Mouse (Mus musculus): ENCODE results near the gene Rad51b. TPM values are rescaled to one million over a fixed set of nuclear protein-coding genes. Genes with fewer than 3 reads are reported as not detected.

Gene Rad51b
- polyA plus RNA-seq, 1 experiment from 2014 or later, result 6.5 TPM

- Histone ChIP-seq H3K27ac (ENCODE audit: low read depth, low read length) (no peak overlapping the region), H3K4me2 (replicated peaks; ENCODE audit: low read depth, low read length) (no peak overlapping the region), H3K4me1 (replicated peaks; ENCODE audit: control insufficient read depth, insufficient read depth, low read length) (peaks cover 7% of the 10 kb centered on the region; the same call in 1 of the 2 replicates), H3K4me3 (ENCODE audit: low read depth, low read length) (no peak overlapping the region), H3K27me3 (ENCODE audit: control insufficient read depth, insufficient read depth, low read length) (no peaks in the 10 kb centered on the region), H3K9me3 (ENCODE audit: control insufficient read depth, low read length) (no peaks in the 10 kb centered on the region), H3K36me3 (ENCODE audit: control insufficient read depth, insufficient read depth, low read length) (no peaks in the 10 kb centered on the region), H3K9ac (ENCODE audit: low read depth, low read length) (no peak overlapping the region)
- WGBS, result 73% methylated on average over 6 of the region's 6 CpGs
- ATAC-seq (ENCODE audit: low FRiP score) (no peak), DNase-seq (ENCODE audit: low spot score) (no peak)
Measured at GRCm38 (mm10) chr12:79610511-79611103, 313.5 kb downstream of the Rad51b start.

GRCm38 (mm10) chr12:79611665-79612064, 314.6 kb downstream of the Rad51b start:
- Histone ChIP-seq H3K27ac (ENCODE audit: low read depth, low read length) (no peak overlapping the region), H3K4me3 (ENCODE audit: low read depth, low read length) (no peak overlapping the region), H3K27me3 (ENCODE audit: control insufficient read depth, insufficient read depth, low read length) (no peaks in the 10 kb centered on the region), H3K4me1 (replicated peaks; ENCODE audit: control insufficient read depth, insufficient read depth, low read length) (peaks cover 7% of the 10 kb centered on the region; the same call in 1 of the 2 replicates), H3K9ac (ENCODE audit: low read depth, low read length) (no peak overlapping the region), H3K36me3 (ENCODE audit: control insufficient read depth, insufficient read depth, low read length) (no peaks in the 10 kb centered on the region), H3K4me2 (replicated peaks; ENCODE audit: low read depth, low read length) (no peak overlapping the region), H3K9me3 (ENCODE audit: control insufficient read depth, low read length) (no peaks in the 10 kb centered on the region)
- 86% methylated on average over 2 of the region's 2 CpGs for WGBS
- ATAC-seq (ENCODE audit: low FRiP score) (no peak), DNase-seq (ENCODE audit: low spot score) (no peak)

- DNase-seq (ENCODE audit: low spot score) (peak; percentile 88), ATAC-seq (ENCODE audit: low FRiP score) (peak; percentile 88)
- no peaks in the 10 kb centered on the region for H3K36me3 ChIP-seq (ENCODE audit: control insufficient read depth, insufficient read depth, low read length)
- H3K27ac ChIP-seq (ENCODE audit: low read depth, low read length), result no peak overlapping the region
- 0 out of 2 replicates have a peak overlapping the region, but pooled peaks have one; percentile 31 for H3K9ac ChIP-seq (ENCODE audit: low read depth, low read length)
- no peaks in the 10 kb centered on the region for H3K9me3 ChIP-seq (ENCODE audit: control insufficient read depth, low read length)
- H3K4me1 ChIP-seq (replicated peaks; ENCODE audit: control insufficient read depth, insufficient read depth, low read length), result peaks cover 7% of the 10 kb centered on the region; the same call in 1 of the 2 replicates
- no peak overlapping the region for H3K4me3 ChIP-seq (ENCODE audit: low read depth, low read length)
- WGBS, result 53% methylated on average over 14 of the region's 14 CpGs
- no peaks in the 10 kb centered on the region for H3K27me3 ChIP-seq (ENCODE audit: control insufficient read depth, insufficient read depth, low read length)
- H3K4me2 ChIP-seq (replicated peaks; ENCODE audit: low read depth, low read length), result no peak overlapping the region
Measured at GRCm38 (mm10) chr12:79612334-79613060, 315.4 kb downstream of the Rad51b start.

- peaks cover 7% of the 10 kb centered on the region; the same call in 1 of the 2 replicates for H3K4me1 ChIP-seq (replicated peaks; ENCODE audit: control insufficient read depth, insufficient read depth, low read length)
- H3K36me3 ChIP-seq (ENCODE audit: control insufficient read depth, insufficient read depth, low read length), result no peaks in the 10 kb centered on the region
- no peak overlapping the region for H3K9ac ChIP-seq (ENCODE audit: low read depth, low read length)
- no peak overlapping the region for H3K27ac ChIP-seq (ENCODE audit: low read depth, low read length)
- H3K9me3 ChIP-seq (ENCODE audit: control insufficient read depth, low read length), result no peaks in the 10 kb centered on the region
- peak; percentile 22 for DNase-seq (ENCODE audit: low spot score)
- no peak overlapping the region for H3K4me3 ChIP-seq (ENCODE audit: low read depth, low read length)
- peak; percentile 13; the same call in 1 of the 2 replicates for ATAC-seq (ENCODE audit: low FRiP score)
- no peaks in the 10 kb centered on the region for H3K27me3 ChIP-seq (ENCODE audit: control insufficient read depth, insufficient read depth, low read length)
- 90% methylated on average over 8 of the region's 8 CpGs for WGBS
- no peak overlapping the region for H3K4me2 ChIP-seq (replicated peaks; ENCODE audit: low read depth, low read length)
Measured at GRCm38 (mm10) chr12:79613061-79613788, 316.1 kb downstream of the Rad51b start.

GRCm38 (mm10) chr12:79613846-79614582, 316.9 kb downstream of the Rad51b start:
- Histone ChIP-seq H3K27ac (ENCODE audit: low read depth, low read length) (no peak overlapping the region), H3K27me3 (ENCODE audit: control insufficient read depth, insufficient read depth, low read length) (no peaks in the 10 kb centered on the region), H3K9ac (ENCODE audit: low read depth, low read length) (no peak overlapping the region), H3K9me3 (ENCODE audit: control insufficient read depth, low read length) (no peaks in the 10 kb centered on the region), H3K4me2 (replicated peaks; ENCODE audit: low read depth, low read length) (no peak overlapping the region), H3K4me1 (replicated peaks; ENCODE audit: control insufficient read depth, insufficient read depth, low read length) (peaks cover 5% of the 10 kb centered on the region; the same call in 1 of the 2 replicates), H3K4me3 (ENCODE audit: low read depth, low read length) (no peak overlapping the region), H3K36me3 (ENCODE audit: control insufficient read depth, insufficient read depth, low read length) (no peaks in the 10 kb centered on the region)
- WGBS, result 90% methylated on average over 9 of the region's 9 CpGs
- ATAC-seq (ENCODE audit: low FRiP score), result no peak
- DNase-seq (ENCODE audit: low spot score), result no peak

- Histone ChIP-seq H3K4me3 (ENCODE audit: low read depth, low read length) (no peak overlapping the region), H3K36me3 (ENCODE audit: control insufficient read depth, insufficient read depth, low read length) (no peaks in the 10 kb centered on the region), H3K4me2 (replicated peaks; ENCODE audit: low read depth, low read length) (no peak overlapping the region), H3K9ac (ENCODE audit: low read depth, low read length) (no peak overlapping the region), H3K9me3 (ENCODE audit: control insufficient read depth, low read length) (no peaks in the 10 kb centered on the region), H3K27me3 (ENCODE audit: control insufficient read depth, insufficient read depth, low read length) (no peaks in the 10 kb centered on the region), H3K4me1 (replicated peaks; ENCODE audit: control insufficient read depth, insufficient read depth, low read length) (peaks cover 5% of the 10 kb centered on the region; the same call in 1 of the 2 replicates), H3K27ac (ENCODE audit: low read depth, low read length) (no peak overlapping the region)
- WGBS, result 75% methylated on average over 2 of the region's 2 CpGs
- ATAC-seq (ENCODE audit: low FRiP score) (no peak), DNase-seq (ENCODE audit: low spot score) (no peak)
Measured at GRCm38 (mm10) chr12:79614583-79614953, 317.5 kb downstream of the Rad51b start.

- Histone ChIP-seq H3K4me1 (replicated peaks; ENCODE audit: control insufficient read depth, insufficient read depth, low read length) (peaks cover 5% of the 10 kb centered on the region; the same call in 1 of the 2 replicates), H3K36me3 (ENCODE audit: control insufficient read depth, insufficient read depth, low read length) (no peaks in the 10 kb centered on the region), H3K9me3 (ENCODE audit: control insufficient read depth, low read length) (no peaks in the 10 kb centered on the region), H3K4me3 (ENCODE audit: low read depth, low read length) (no peak overlapping the region), H3K27me3 (ENCODE audit: control insufficient read depth, insufficient read depth, low read length) (no peaks in the 10 kb centered on the region), H3K27ac (ENCODE audit: low read depth, low read length) (no peak overlapping the region), H3K9ac (ENCODE audit: low read depth, low read length) (no peak overlapping the region), H3K4me2 (replicated peaks; ENCODE audit: low read depth, low read length) (no peak overlapping the region)
- 76% methylated on average over 5 of the region's 5 CpGs for WGBS
- DNase-seq (ENCODE audit: low spot score) (no peak), ATAC-seq (ENCODE audit: low FRiP score) (no peak)
Measured at GRCm38 (mm10) chr12:79615717-79616316, 318.7 kb downstream of the Rad51b start.

- no peak overlapping the region for H3K27ac ChIP-seq (ENCODE audit: low read depth, low read length)
- DNase-seq (ENCODE audit: low spot score) (no peak), ATAC-seq (ENCODE audit: low FRiP score) (no peak)
- no peaks in the 10 kb centered on the region for H3K4me1 ChIP-seq (replicated peaks; ENCODE audit: control insufficient read depth, insufficient read depth, low read length)
- no peak overlapping the region for H3K4me2 ChIP-seq (replicated peaks; ENCODE audit: low read depth, low read length)
- WGBS, result 95% methylated on average over 1 of the region's 1 CpGs
- H3K9ac ChIP-seq (ENCODE audit: low read depth, low read length), result no peak overlapping the region
- no peaks in the 10 kb centered on the region for H3K36me3 ChIP-seq (ENCODE audit: control insufficient read depth, insufficient read depth, low read length)
- no peak overlapping the region for H3K4me3 ChIP-seq (ENCODE audit: low read depth, low read length)
- H3K9me3 ChIP-seq (ENCODE audit: control insufficient read depth, low read length), result no peaks in the 10 kb centered on the region
- no peaks in the 10 kb centered on the region for H3K27me3 ChIP-seq (ENCODE audit: control insufficient read depth, insufficient read depth, low read length)
Measured at GRCm38 (mm10) chr12:79619009-79619408, 321.9 kb downstream of the Rad51b start.

Measured in hindbrain, embryonic 11.5 days (tissue).